In genomic region chr1:74857677-74858076, GRCm38 (mm10) we compare ENCODE assay signal across 10 mouse cellular contexts. TPM values are rescaled to one million over a fixed set of nuclear protein-coding genes. Genes with fewer than 3 reads are reported as not detected.
DNase-seq lines count a peak whose midpoint lies in the region; ATAC-seq lines count a peak whose summit lies in the region.
"Had no signal": no experiment of that assay in that cellular context is flagged by ENCODE, and none has a peak within 500 bp of the region (broad histone marks: within the 10 kb centered on the region; RNA-seq: fewer than 3 reads in every experiment).

No protein-coding gene starts in this region.

- peaks cover 10 to 17% of the 10 kb centered on the region in 2 experiments for H3K4me1 ChIP-seq in heart, embryonic 14.5 days (ENCODE audit: control insufficient read depth in 2 of 2, insufficient read depth in 2 of 2, low read length in 2 of 2)
- H3K4me1 ChIP-seq in hindbrain, embryonic 11.5 days (replicated peaks; ENCODE audit: control insufficient read depth, insufficient read depth, low read length): peaks cover 12% of the 10 kb centered on the region
- peaks cover 49% of the 10 kb centered on the region for H3K4me1 ChIP-seq in midbrain, embryonic 15.5 days

- 9% methylated on average over 4 of the region's 4 CpGs for WGBS in heart, embryonic 14.5 days
- WGBS in hindbrain, embryonic 11.5 days: 1% methylated on average over 4 of the region's 4 CpGs
- 7% methylated on average over 4 of the region's 4 CpGs for WGBS in midbrain, embryonic 15.5 days

- no peak for DNase-seq in heart, adult 9 months (ENCODE audit: low spot score in 2 of 2)
- DNase-seq in cerebellum, adult 9-10 months: peak; percentile 62
- peak; percentile 36 for DNase-seq in hindbrain, embryonic 11.5 days (ENCODE audit: low spot score)
- DNase-seq in adrenal gland, postnatal 25 days: no peak
- no peak for DNase-seq in spleen, postnatal 10 days (ENCODE audit: low spot score in 2 of 2)

- H3K4me2 ChIP-seq in heart, embryonic 14.5 days (ENCODE audit: low read length): peak overlapping the region; percentile 57
- peak overlapping the region; percentile 67 for H3K4me2 ChIP-seq in hindbrain, embryonic 11.5 days (replicated peaks; ENCODE audit: low read depth, low read length)
- H3K4me2 ChIP-seq in midbrain, embryonic 15.5 days: peak overlapping the region; percentile 92

- no peaks in the 10 kb centered on the region for H3K9me3 ChIP-seq in heart, embryonic 14.5 days (ENCODE audit: control insufficient read depth, low read length)
- H3K9me3 ChIP-seq in hindbrain, embryonic 11.5 days (ENCODE audit: control insufficient read depth, low read length): no peaks in the 10 kb centered on the region
- H3K9me3 ChIP-seq in midbrain, embryonic 15.5 days: no peaks in the 10 kb centered on the region

- no peak overlapping the region for H3K9ac ChIP-seq in heart, embryonic 14.5 days (ENCODE audit: low read length)
- peak overlapping the region; percentile 42; the same call in 1 of the 2 replicates for H3K9ac ChIP-seq in hindbrain, embryonic 11.5 days (ENCODE audit: low read depth, low read length)
- peak overlapping the region; percentile 91 for H3K9ac ChIP-seq in midbrain, embryonic 15.5 days

- peak overlapping the region in 1 of 2 experiments; percentile 20; a peak in 1 of 4 replicates for H3K4me3 ChIP-seq in heart, embryonic 14.5 days (ENCODE audit: control insufficient read depth in 1 of 2, insufficient read depth in 1 of 2, low read depth in 1 of 2, low read length in 2 of 2)
- H3K4me3 ChIP-seq in hindbrain, embryonic 11.5 days (ENCODE audit: low read depth, low read length): peak overlapping the region; percentile 63
- peak overlapping the region; percentile 73 for H3K4me3 ChIP-seq in midbrain, embryonic 15.5 days

- H3K27ac ChIP-seq in heart, embryonic 14.5 days (replicated peaks in 1 of 2; ENCODE audit: control insufficient read depth in 1 of 2, insufficient read depth in 1 of 2, low read depth in 2 of 2, low read length in 2 of 2): no peak overlapping the region
- H3K27ac ChIP-seq in hindbrain, embryonic 11.5 days (ENCODE audit: low read depth, low read length): 0 out of 2 replicates have a peak overlapping the region, but pooled peaks have one; percentile 47
- peak overlapping the region; percentile 80 for H3K27ac ChIP-seq in midbrain, embryonic 15.5 days

- peaks cover 83% of the 10 kb centered on the region for H3K27me3 ChIP-seq in heart, embryonic 14.5 days (ENCODE audit: control insufficient read depth, insufficient read depth, low read length)
- H3K27me3 ChIP-seq in hindbrain, embryonic 11.5 days (ENCODE audit: control insufficient read depth, insufficient read depth, low read length): peaks cover 23% of the 10 kb centered on the region
- no peaks in the 10 kb centered on the region for H3K27me3 ChIP-seq in midbrain, embryonic 15.5 days (replicated peaks)
- H3K27me3 ChIP-seq: CH12.LX had no signal

- ATAC-seq in heart, embryonic 14.5 days (ENCODE audit: insufficient number of reproducible peaks, insufficient read depth, low FRiP score, low read depth): no peak
- ATAC-seq in hindbrain, embryonic 11.5 days (ENCODE audit: low FRiP score): no peak
- no peak for ATAC-seq in midbrain, embryonic 15.5 days (replicated peaks)
- no peak for ATAC-seq in monocyte, adult 5-6 weeks (replicated peaks; ENCODE audit: insufficient number of reproducible peaks, low FRiP score, low TSS enrichment, poor library complexity, severe bottlenecking)

- no peaks in the 10 kb centered on the region for H3K36me3 ChIP-seq in heart, embryonic 14.5 days (ENCODE audit: control insufficient read depth, insufficient read depth, low read length)
- no peaks in the 10 kb centered on the region for H3K36me3 ChIP-seq in hindbrain, embryonic 11.5 days (ENCODE audit: control insufficient read depth, insufficient read depth, low read length)
- no peaks in the 10 kb centered on the region for H3K36me3 ChIP-seq in midbrain, embryonic 15.5 days (replicated peaks)

RNA-seq across cellular contexts. Expression of gene Cdk5r2, which starts 2.9 kb away (rescaled TPM):
- polyA plus RNA-seq in heart, embryonic 14.5 days (2014; fragmentation: Nextera tagmentation; extraction: Ambion mirVana): 0.11 TPM in 1 of 2 replicates, not detected in the other
- 4.6 and 5.3 TPM in 2 replicates for polyA plus RNA-seq in hindbrain, embryonic 11.5 days (2014; fragmentation: Nextera tagmentation; extraction: Ambion mirVana)
- 9.1 and 9.7 TPM in 2 replicates for polyA plus RNA-seq in midbrain, embryonic 15.5 days (2015; fragmentation: Nextera tagmentation; extraction: Ambion mirVana)
- 4.3 and 5.1 TPM in 2 replicates for total RNA-seq in adrenal gland, postnatal 25 days (2021)
- total RNA-seq in monocyte, adult 5-6 weeks (2017): not detected in 3 replicates
- total RNA-seq: gastrocnemius, adult 18-20 months had no signal

RNA-seq across cellular contexts. Expression of gene Fev, which starts 27.5 kb away (rescaled TPM):
- 1.3 and 1.9 TPM in 2 replicates for polyA plus RNA-seq in heart, embryonic 14.5 days (2014; fragmentation: Nextera tagmentation; extraction: Ambion mirVana)
- polyA plus RNA-seq in hindbrain, embryonic 11.5 days (2014; fragmentation: Nextera tagmentation; extraction: Ambion mirVana): 1.3 and 3.0 TPM in 2 replicates
- polyA plus RNA-seq in midbrain, embryonic 15.5 days (2015; fragmentation: Nextera tagmentation; extraction: Ambion mirVana): 1.8 TPM in 2 replicates
- 1.7 and 1.8 TPM in 2 replicates for total RNA-seq in adrenal gland, postnatal 25 days (2021)
- total RNA-seq in monocyte, adult 5-6 weeks (2017): not detected in 3 replicates
- total RNA-seq: CH12.LX; gastrocnemius, adult 18-20 months had no signal

RNA-seq across cellular contexts. Expression of gene Cryba2, which starts 35.3 kb away (rescaled TPM):
- not detected in 2 replicates for polyA plus RNA-seq in heart, embryonic 14.5 days (2014; fragmentation: Nextera tagmentation; extraction: Ambion mirVana)
- 0.50 and 1.6 TPM in 2 replicates for polyA plus RNA-seq in hindbrain, embryonic 11.5 days (2014; fragmentation: Nextera tagmentation; extraction: Ambion mirVana)
- polyA plus RNA-seq in midbrain, embryonic 15.5 days (2015; fragmentation: Nextera tagmentation; extraction: Ambion mirVana): 0.38 and 0.72 TPM in 2 replicates
- 2.2 TPM in 1 of 2 replicates, not detected in the other for total RNA-seq in adrenal gland, postnatal 25 days (2021)
- not detected in 3 replicates for total RNA-seq in monocyte, adult 5-6 weeks (2017)
- total RNA-seq: gastrocnemius, adult 18-20 months had no signal

Comparison
In these comparisons a context has a peak if more than half of its experiments do, and no peak if none do; other contexts are left out.
1. H3K27ac ChIP-seq: peak in hindbrain, embryonic 11.5 days (single experiment) and midbrain, embryonic 15.5 days (single experiment); none in heart, embryonic 14.5 days (0 of 2).
2. DNase-seq: peak in cerebellum, adult 9-10 months (single experiment) and hindbrain, embryonic 11.5 days (single experiment); none in heart, adult 9 months (0 of 2), adrenal gland, postnatal 25 days (single experiment) and spleen, postnatal 10 days (0 of 2).
3. Peak in every context shown above with its lines, with median percentiles within 50 percentile points of each other: H3K4me2 ChIP-seq.